Mouse (Mus musculus) frontal cortex, postnatal 25 days (tissue): ENCODE measurements around the gene Rnf157.
A peak's percentile ranks its signal among the peaks of the same experiment; 100 is the strongest.

Experiments
- DNase-seq, 2 experiments: peaks; one replicate each; pipeline ENCODE4 v3.0.0; 2022; ENCODE audit warnings: low spot score in 2 of 2

Rnf157 gene

GRCm38 (mm10) chr11:116305423-116305822 is 107.4 kb downstream of the Rnf157 start:
- DNase-seq: no peak

- no peak for DNase-seq
These were observed 114.2 kb downstream of the Rnf157 start for GRCm38 (mm10) chr11:116298621-116299020.

GRCm38 (mm10) chr11:116298221-116298620 is 114.6 kb downstream of the Rnf157 start:
- DNase-seq: no peak

GRCm38 (mm10) chr11:116297017-116297416 is 115.8 kb downstream of the Rnf157 start:
- DNase-seq: no peak

GRCm38 (mm10) chr11:116296191-116296734 is 116.6 kb downstream of the Rnf157 start:
- DNase-seq: no peak

GRCm38 (mm10) chr11:116294319-116294718 is 118.5 kb downstream of the Rnf157 start:
- peak in 1 of 2 experiments; percentile 35 for DNase-seq

GRCm38 (mm10) chr11:116293538-116294137 is 119.2 kb downstream of the Rnf157 start:
- no peak for DNase-seq

GRCm38 (mm10) chr11:116292401-116292800 is 120.4 kb downstream of the Rnf157 start:
- DNase-seq: no peak

GRCm38 (mm10) chr11:116290556-116290955 is 122.3 kb downstream of the Rnf157 start:
- DNase-seq: no peak

- DNase-seq: no peak
These were observed 125.5 kb downstream of the Rnf157 start for GRCm38 (mm10) chr11:116287351-116287750.
